8 mouse cellular contexts compared by ENCODE assay signal in genomic region chr9:70503626-70504041, GRCm38 (mm10). TPM values are rescaled to one million over a fixed set of nuclear protein-coding genes. Genes with fewer than 3 reads are reported as not detected.
DNase-seq lines count a peak whose midpoint lies in the region; ATAC-seq lines count a peak whose summit lies in the region.

Rnf111 (minus strand) TSS chr9:70503725.

- under 1% methylated on average over 45 of the region's 45 CpGs for WGBS in intestine, embryonic 14.5 days

- peak; percentile 96 to 97 for DNase-seq in adrenal gland, adult 18-20 months (ENCODE audit: low spot score in 2 of 2)
- DNase-seq in embryo, embryonic 11 days = peak; percentile 95
- peak; percentile 98 for DNase-seq in gastrocnemius, postnatal 25 days
- DNase-seq in intestine, embryonic 14.5 days (ENCODE audit: low spot score) = peak; percentile 93
- DNase-seq in left cerebral cortex, postnatal 14 days (ENCODE audit: low spot score in 2 of 2) = peak; percentile 96
- peak; percentile 98 for DNase-seq in mesoderm, embryonic 11.5 days (ENCODE audit: low read depth, low spot score)
- DNase-seq in right cerebral cortex, postnatal 36 days (ENCODE audit: low spot score in 2 of 2) = peak; percentile 94
- DNase-seq in yolk sac, embryonic 10.5 days (ENCODE audit: low spot score) = peak; percentile 95

- no peaks in the 10 kb centered on the region for H3K27me3 ChIP-seq in intestine, embryonic 14.5 days (replicated peaks; ENCODE audit: control insufficient read depth, insufficient read depth, low read length)

- H3K4me3 ChIP-seq in intestine, embryonic 14.5 days (ENCODE audit: low read depth, low read length) = peak within 1 kb of the TSS; percentile 67

- H3K9ac ChIP-seq in intestine, embryonic 14.5 days (ENCODE audit: low read length) = peak within 1 kb of the TSS; percentile 88

- H3K27ac ChIP-seq in intestine, embryonic 14.5 days (ENCODE audit: low read depth) = peak within 1 kb of the TSS; percentile 97

- H3K4me1 ChIP-seq in intestine, embryonic 14.5 days (replicated peaks; ENCODE audit: control insufficient read depth, insufficient read depth, low read length) = peaks cover 9% of the 10 kb centered on the region

- H3K36me3 ChIP-seq in intestine, embryonic 14.5 days (ENCODE audit: control insufficient read depth, insufficient read depth, low read length) = 0 out of 2 replicates have a peak, but pooled peaks cover 4% of the 10 kb centered on the region

- intact Hi-C loops in left cerebral cortex, postnatal 14 days (cut with DNase I) = loop anchor here (2.0 to 10.0 kb wide), 2 partner anchors 39 to 399 kb away; partner anchors contain the start of gene Sltm

- H3K9me3 ChIP-seq in intestine, embryonic 14.5 days (ENCODE audit: control insufficient read depth, low read length) = no peaks in the 10 kb centered on the region

- ATAC-seq in intestine, embryonic 14.5 days (replicated peaks; ENCODE audit: low FRiP score, low TSS enrichment, low read depth) = peak; percentile 98

- H3K4me2 ChIP-seq in intestine, embryonic 14.5 days (ENCODE audit: low read length) = peak within 1 kb of the TSS; percentile 72

RNA-seq across cellular contexts. Expression of gene Rnf111, which starts in this region (rescaled TPM):
- total RNA-seq in adrenal gland, adult 18-20 months (2021) = 10 to 100 TPM; 34.6 to 38.2 TPM
- 10 to 100 TPM; 12.0 to 12.2 TPM for total RNA-seq in gastrocnemius, postnatal 25 days (2021)
- 27.2 and 29.7 TPM in 2 replicates for polyA plus RNA-seq in intestine, embryonic 14.5 days (2014; fragmentation: Nextera tagmentation; extraction: Ambion mirVana)
- total RNA-seq in left cerebral cortex, postnatal 14 days (2021) = 10 to 100 TPM; 39.7 to 40.3 TPM

Comparison
In these comparisons a context has a peak if more than half of its experiments do, and no peak if none do; other contexts are left out.
1. Peak in every context shown above with its lines: DNase-seq, ATAC-seq, H3K4me3 ChIP-seq and H3K27ac ChIP-seq.